Mouse (Mus musculus): ENCODE measurements around the gene Hoxa11. TPM values are rescaled to one million over a fixed set of nuclear protein-coding genes. Genes with fewer than 3 reads are reported as not detected.

The Hoxa11 gene
- polyA plus RNA-seq, 1 experiment, result not detected

DNA sequence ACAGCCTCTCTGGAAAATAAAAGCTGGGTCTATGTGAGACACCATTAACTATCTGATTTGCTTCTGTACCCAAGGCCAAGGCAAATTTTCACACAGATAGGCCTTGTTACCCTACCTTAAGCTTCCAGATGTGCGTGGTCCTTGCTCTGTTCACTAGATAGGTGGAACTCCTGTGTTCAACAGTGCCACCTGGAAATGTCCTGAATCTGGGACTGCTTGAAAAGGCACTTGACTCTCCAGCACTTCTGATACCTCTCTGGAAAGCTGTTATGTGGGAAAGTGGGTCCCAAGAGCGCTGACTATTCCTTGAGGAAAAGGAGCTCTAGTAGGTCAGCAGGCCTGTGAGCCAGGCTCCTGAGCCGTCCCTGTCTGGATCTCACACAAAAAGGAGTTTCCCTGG lies 8.8 kb downstream of the Hoxa11 start:
- H3K9me3 ChIP-seq (replicated peaks; ENCODE audit: control insufficient read depth, insufficient read depth, low read length, poor library complexity, severe bottlenecking), result no peaks in the 10 kb centered on the region
- H3K9ac ChIP-seq (ENCODE audit: low read depth, poor library complexity, severe bottlenecking), result no peak overlapping the region
- no peak overlapping the region for H3K4me3 ChIP-seq (ENCODE audit: low read depth, low read length)
- no peak overlapping the region for H3K27ac ChIP-seq (ENCODE audit: insufficient read depth, low read length)
- no peaks in the 10 kb centered on the region for H3K4me1 ChIP-seq (ENCODE audit: control insufficient read depth, insufficient read depth, low read length)
- no peak for TF ChIP-seq POLR2A (IDR thresholded peaks at IDR 0.05; ENCODE audit: insufficient read depth, low read length)
- no peak for TF ChIP-seq EP300 (IDR thresholded peaks at IDR 0.05; ENCODE audit: insufficient read depth, low read depth, low read length)
- TF ChIP-seq CTCF (IDR thresholded peaks at IDR 0.05; ENCODE audit: low read depth, low read length), result no peak
- peaks cover 66% of the 10 kb centered on the region for H3K27me3 ChIP-seq (ENCODE audit: control insufficient read depth, insufficient read depth, low read length, poor library complexity, severe bottlenecking)
- no peaks in the 10 kb centered on the region for H3K36me3 ChIP-seq (ENCODE audit: control insufficient read depth, insufficient read depth, low read length, poor library complexity, severe bottlenecking)

DNA sequence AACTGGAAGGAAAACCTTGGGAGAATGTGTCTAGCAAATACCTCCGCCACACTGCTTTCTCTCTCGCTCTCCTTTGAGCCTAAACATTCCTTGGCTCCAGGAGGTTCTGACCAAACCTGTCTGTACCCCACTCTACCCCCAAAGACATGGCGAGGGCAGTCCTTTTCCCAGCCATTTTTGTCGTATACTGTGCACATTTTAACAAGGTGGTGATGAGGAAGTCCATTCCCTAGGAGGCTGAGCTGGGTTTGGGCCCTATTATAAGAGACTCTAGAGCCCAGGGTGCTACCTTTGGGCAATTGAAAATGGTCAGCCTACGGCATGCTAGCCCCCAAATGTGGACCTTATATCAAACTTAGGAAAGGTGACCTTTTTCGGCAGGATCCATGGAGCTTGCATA lies 9.7 kb downstream of the Hoxa11 start:
- Histone ChIP-seq H3K9ac (ENCODE audit: low read depth, poor library complexity, severe bottlenecking) (no peak overlapping the region), H3K27me3 (ENCODE audit: control insufficient read depth, insufficient read depth, low read length, poor library complexity, severe bottlenecking) (peaks cover 64% of the 10 kb centered on the region), H3K4me3 (ENCODE audit: low read depth, low read length) (no peak overlapping the region)

DNA sequence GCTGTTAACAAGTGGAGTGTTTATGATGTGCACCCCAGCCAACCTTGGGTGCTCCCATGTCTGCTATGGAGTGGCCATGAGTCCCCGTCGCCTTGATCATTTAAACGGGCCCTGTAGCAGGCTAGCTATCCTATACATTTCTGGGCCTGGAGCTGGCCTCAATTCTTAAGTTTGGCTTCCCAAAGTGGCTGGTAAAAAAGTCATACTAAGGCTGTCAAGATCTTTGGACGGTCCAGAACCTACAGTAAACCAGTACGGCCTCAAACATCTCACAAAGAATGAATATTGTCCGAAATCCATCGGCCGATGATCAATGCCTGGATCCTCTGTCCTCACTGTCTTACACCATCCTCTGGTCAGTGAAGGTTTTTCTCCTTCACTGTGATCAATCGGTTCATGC lies 10.3 kb downstream of the Hoxa11 start:
- H3K4me3 ChIP-seq (ENCODE audit: low read depth, low read length), result no peak overlapping the region

More for the DNA sequence above, 9.7 kb downstream of the Hoxa11 start:
- Histone ChIP-seq H3K9me3 (replicated peaks; ENCODE audit: control insufficient read depth, insufficient read depth, low read length, poor library complexity, severe bottlenecking) (no peaks in the 10 kb centered on the region), H3K4me1 (ENCODE audit: control insufficient read depth, insufficient read depth, low read length) (no peaks in the 10 kb centered on the region), H3K36me3 (ENCODE audit: control insufficient read depth, insufficient read depth, low read length, poor library complexity, severe bottlenecking) (no peaks in the 10 kb centered on the region), H3K27ac (ENCODE audit: insufficient read depth, low read length) (no peak overlapping the region)
- TF ChIP-seq POLR2A (IDR thresholded peaks at IDR 0.05; ENCODE audit: insufficient read depth, low read length), result no peak
- no peak for TF ChIP-seq CTCF (IDR thresholded peaks at IDR 0.05; ENCODE audit: low read depth, low read length)
- no peak for TF ChIP-seq EP300 (IDR thresholded peaks at IDR 0.05; ENCODE audit: insufficient read depth, low read depth, low read length)

DNA sequence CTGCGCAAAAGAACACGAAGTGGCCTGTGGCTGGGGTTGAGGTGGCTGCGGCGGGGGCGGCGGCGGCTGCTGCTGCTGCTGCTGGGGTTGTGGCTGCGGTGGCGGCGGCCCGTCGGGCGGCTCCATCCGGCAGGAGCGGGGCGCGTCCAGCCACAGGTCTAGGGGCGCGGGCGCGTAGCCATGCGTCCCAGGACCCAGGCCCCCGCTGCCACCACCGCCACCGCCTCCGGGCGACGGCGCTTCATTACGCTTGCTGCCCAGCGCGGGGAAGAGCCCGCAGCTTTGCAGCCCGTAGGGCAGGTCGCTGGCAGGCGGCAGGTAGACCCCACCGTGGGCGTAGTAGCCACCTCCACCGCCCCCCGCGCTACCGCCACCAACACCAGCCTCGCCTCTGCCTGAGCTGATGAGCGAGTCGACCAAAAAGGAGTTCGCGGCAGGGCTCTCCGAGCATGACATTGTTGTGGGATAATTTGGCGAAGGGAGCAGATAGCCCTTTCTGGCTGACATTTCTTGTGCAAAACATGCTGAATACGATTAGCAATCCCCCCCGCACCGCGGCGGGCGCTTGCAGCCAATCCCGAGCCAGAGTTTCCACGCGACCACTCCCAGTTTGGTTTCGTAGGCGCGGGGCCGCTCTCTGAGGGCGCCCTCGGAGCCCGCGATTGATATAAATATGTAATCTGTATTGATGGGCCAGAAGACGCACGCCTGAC lies 11.0 kb downstream of the Hoxa11 start:
- H3K4me3 ChIP-seq (ENCODE audit: low read depth, low read length), result peak overlapping the region; percentile 12
- H3K27ac ChIP-seq (ENCODE audit: insufficient read depth, low read length), result no peak overlapping the region
- H3K36me3 ChIP-seq (ENCODE audit: control insufficient read depth, insufficient read depth, low read length, poor library complexity, severe bottlenecking), result no peaks in the 10 kb centered on the region
- TF ChIP-seq CTCF (IDR thresholded peaks at IDR 0.05; ENCODE audit: low read depth, low read length) (no peak), POLR2A (IDR thresholded peaks at IDR 0.05; ENCODE audit: insufficient read depth, low read length) (no peak), EP300 (IDR thresholded peaks at IDR 0.05; ENCODE audit: insufficient read depth, low read depth, low read length) (no peak)
- H3K4me1 ChIP-seq (ENCODE audit: control insufficient read depth, insufficient read depth, low read length), result no peaks in the 10 kb centered on the region
- H3K9ac ChIP-seq (ENCODE audit: low read depth, poor library complexity, severe bottlenecking), result peak overlapping the region; percentile 8; the same call in 1 of the 2 replicates
- no peaks in the 10 kb centered on the region for H3K9me3 ChIP-seq (replicated peaks; ENCODE audit: control insufficient read depth, insufficient read depth, low read length, poor library complexity, severe bottlenecking)
- H3K27me3 ChIP-seq (ENCODE audit: control insufficient read depth, insufficient read depth, low read length, poor library complexity, severe bottlenecking), result peaks cover 68% of the 10 kb centered on the region

More for the DNA sequence above, 10.3 kb downstream of the Hoxa11 start:
- Histone ChIP-seq H3K27me3 (ENCODE audit: control insufficient read depth, insufficient read depth, low read length, poor library complexity, severe bottlenecking) (peaks cover 69% of the 10 kb centered on the region), H3K27ac (ENCODE audit: insufficient read depth, low read length) (no peak overlapping the region), H3K9me3 (replicated peaks; ENCODE audit: control insufficient read depth, insufficient read depth, low read length, poor library complexity, severe bottlenecking) (no peaks in the 10 kb centered on the region), H3K36me3 (ENCODE audit: control insufficient read depth, insufficient read depth, low read length, poor library complexity, severe bottlenecking) (no peaks in the 10 kb centered on the region), H3K9ac (ENCODE audit: low read depth, poor library complexity, severe bottlenecking) (no peak overlapping the region), H3K4me1 (ENCODE audit: control insufficient read depth, insufficient read depth, low read length) (no peaks in the 10 kb centered on the region)
- TF ChIP-seq EP300 (IDR thresholded peaks at IDR 0.05; ENCODE audit: insufficient read depth, low read depth, low read length), result no peak

DNA sequence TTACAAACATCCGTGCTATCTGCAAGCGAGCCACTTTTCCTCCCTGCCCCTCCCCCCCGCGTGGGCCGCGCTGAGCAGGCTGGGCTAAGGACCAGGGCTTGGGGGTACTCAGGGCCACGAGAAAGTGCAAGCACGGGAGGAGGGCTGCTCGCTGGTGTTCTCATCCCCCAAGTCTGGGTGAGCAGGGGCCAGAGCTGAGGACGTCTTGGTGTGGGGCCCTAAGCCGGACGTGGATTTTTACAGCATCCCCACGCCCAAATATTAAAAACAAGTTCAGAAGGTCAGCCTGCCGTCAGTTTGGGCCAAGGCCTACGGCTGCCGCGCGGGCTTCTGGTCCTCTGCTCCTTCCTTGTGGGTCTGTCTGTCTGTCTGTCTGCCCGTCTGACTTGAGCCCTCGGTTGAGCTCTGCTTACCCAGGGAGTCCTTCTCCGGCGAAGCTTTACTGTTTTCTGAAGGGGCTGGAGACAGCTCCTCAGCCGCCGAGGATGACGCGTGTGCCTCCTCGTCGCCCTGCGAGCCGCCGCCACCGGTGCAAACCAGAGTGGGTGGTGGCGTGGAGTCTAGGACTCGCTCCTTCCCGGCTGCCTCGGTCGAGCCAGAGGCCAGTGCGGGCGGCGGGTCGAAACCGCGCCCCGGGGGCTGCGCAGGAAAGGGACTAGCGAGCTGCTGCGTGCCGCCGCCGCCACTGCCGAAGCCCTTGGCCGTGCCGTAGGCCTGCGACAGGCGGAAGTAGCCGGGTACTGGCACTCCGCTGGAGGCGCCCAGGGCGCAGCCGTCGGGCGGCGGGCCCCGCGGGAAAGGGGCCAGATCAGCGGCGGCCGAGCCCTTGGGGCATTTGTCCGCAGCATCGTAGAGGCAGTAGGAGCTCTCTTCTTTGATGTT lies 11.8 kb downstream of the Hoxa11 start:
- Histone ChIP-seq H3K27me3 (ENCODE audit: control insufficient read depth, insufficient read depth, low read length, poor library complexity, severe bottlenecking) (peaks cover 68% of the 10 kb centered on the region), H3K9me3 (replicated peaks; ENCODE audit: control insufficient read depth, insufficient read depth, low read length, poor library complexity, severe bottlenecking) (no peaks in the 10 kb centered on the region), H3K36me3 (ENCODE audit: control insufficient read depth, insufficient read depth, low read length, poor library complexity, severe bottlenecking) (no peaks in the 10 kb centered on the region), H3K27ac (ENCODE audit: insufficient read depth, low read length) (no peak overlapping the region), H3K4me1 (ENCODE audit: control insufficient read depth, insufficient read depth, low read length) (no peaks in the 10 kb centered on the region), H3K4me3 (ENCODE audit: low read depth, low read length) (peak overlapping the region; percentile 9), H3K9ac (ENCODE audit: low read depth, poor library complexity, severe bottlenecking) (peak overlapping the region; percentile 8; the same call in 1 of the 2 replicates)
- TF ChIP-seq POLR2A (IDR thresholded peaks at IDR 0.05; ENCODE audit: insufficient read depth, low read length) (no peak), CTCF (IDR thresholded peaks at IDR 0.05; ENCODE audit: low read depth, low read length) (no peak), EP300 (IDR thresholded peaks at IDR 0.05; ENCODE audit: insufficient read depth, low read depth, low read length) (no peak)

Data from ES-Bruce4 (cell line).